Mouse (Mus musculus) neural tube, embryonic 11.5 days (tissue): ENCODE measurements around the gene Hlf. TPM values are rescaled to one million over a fixed set of nuclear protein-coding genes. Genes with fewer than 3 reads are reported as not detected.

Experiments used
- ATAC-seq: fragments of 200-750 bp; cut with Nextera tagmentation; 2 replicates; pipeline ENCODE4 v1.8.0; 2017; ENCODE audit warnings: moderate number of reproducible peaks, mild to moderate bottlenecking, moderate TSS enrichment, moderate library complexity; ENCODE audit not compliant: insufficient read depth, low FRiP score, low TSS enrichment
- DNase-seq: peaks from one replicate; pipeline ENCODE4 v3.0.0-alpha.2; 2015; ENCODE audit warnings: low spot score
- H3K27ac ChIP-seq: fragments of 300-500 bp; sonication (generic); 2 replicates; pipeline ENCODE4 v1.5.1; 2014; ENCODE audit warnings: low read depth, mild to moderate bottlenecking, low read length
- H3K27me3 ChIP-seq: fragments of 300-500 bp; sonication (generic); 2 replicates; pipeline ENCODE4 v1.6.1; 2014; ENCODE audit warnings: mild to moderate bottlenecking, low read length, mixed read lengths; ENCODE audit not compliant: control insufficient read depth, insufficient read depth
- H3K36me3 ChIP-seq: fragments of 300-500 bp; sonication (generic); 2 replicates; pipeline ENCODE4 v1.6.1; 2014; ENCODE audit warnings: mild to moderate bottlenecking, low read length, moderate library complexity, mixed read lengths; ENCODE audit not compliant: control insufficient read depth, insufficient read depth
- H3K4me1 ChIP-seq: fragments of 300-500 bp; sonication (generic); 2 replicates; pipeline ENCODE4 v1.6.1; 2014; ENCODE audit warnings: low read length, mixed read lengths; ENCODE audit not compliant: control insufficient read depth, insufficient read depth
- H3K4me2 ChIP-seq: fragments of 300-500 bp; sonication (generic); 2 replicates; pipeline ENCODE4 v1.6.1; 2014; ENCODE audit warnings: low read depth, mild to moderate bottlenecking, moderate library complexity
- H3K4me3 ChIP-seq: fragments of 300-500 bp; sonication (generic); 2 replicates; pipeline ENCODE4 v1.5.1; 2014; ENCODE audit warnings: low read depth, low read length
- H3K9ac ChIP-seq: fragments of 300-500 bp; sonication (generic); 2 replicates; pipeline ENCODE4 v1.6.1; 2014; ENCODE audit warnings: mild to moderate bottlenecking, low read length
- H3K9me3 ChIP-seq: fragments of 300-500 bp; sonication (generic); 2 replicates; pipeline ENCODE4 v1.6.1; 2016; ENCODE audit warnings: low read length; ENCODE audit not compliant: control insufficient read depth
- WGBS: fragments of 180-500 bp; shearing (Covaris S2); extraction: QIAGEN DNeasy Blood & Tissue Kit; methylation state at CpG from one replicate; pipeline ENCODE4 v1.1.7; 2014; 5-methylcytosine and 5-hydroxymethylcytosine counted together
- polyA plus RNA-seq: library from polyadenylated mRNA; unstranded; fragments of >200 nt; fragmentation: Nextera tagmentation; extraction: Ambion mirVana; gene quantifications from 2 replicates; pipeline ENCODE4 v1.2.1, GENCODE M21; 2014

Hlf gene
- polyA plus RNA-seq, 1 experiment from 2014 or later, result 0.98 TPM

DNA sequence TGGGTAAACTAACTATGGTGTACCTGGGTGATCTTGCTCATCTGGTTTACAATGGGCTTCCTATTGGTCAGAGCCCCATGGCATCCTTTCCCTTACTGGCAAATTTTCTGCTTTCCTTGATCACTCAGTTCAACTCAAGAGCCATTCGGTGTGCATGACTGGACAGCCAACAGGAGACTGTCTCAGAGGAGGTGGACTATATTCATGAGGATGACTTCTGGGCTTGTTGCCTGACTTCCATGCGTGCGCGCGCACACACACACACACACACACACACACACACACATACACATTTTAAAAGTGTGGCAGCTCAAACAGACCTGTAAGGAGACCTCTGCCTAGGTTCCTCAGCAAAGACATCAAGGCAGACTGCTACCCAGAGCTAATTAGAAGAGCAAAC lies 12.7 kb downstream of the Hlf start:
- Histone ChIP-seq H3K4me3 (no peak overlapping the region), H3K4me1 (peaks cover 3% of the 10 kb centered on the region; the same call in 1 of the 2 replicates), H3K9ac (no peak overlapping the region), H3K4me2 (no peak overlapping the region), H3K27ac (no peak overlapping the region), H3K36me3 (no peaks in the 10 kb centered on the region), H3K27me3 (no peaks in the 10 kb centered on the region), H3K9me3 (no peaks in the 10 kb centered on the region)
- 94% methylated on average over 5 of the region's 5 CpGs for WGBS
- ATAC-seq (no peak), DNase-seq (no peak)

DNA sequence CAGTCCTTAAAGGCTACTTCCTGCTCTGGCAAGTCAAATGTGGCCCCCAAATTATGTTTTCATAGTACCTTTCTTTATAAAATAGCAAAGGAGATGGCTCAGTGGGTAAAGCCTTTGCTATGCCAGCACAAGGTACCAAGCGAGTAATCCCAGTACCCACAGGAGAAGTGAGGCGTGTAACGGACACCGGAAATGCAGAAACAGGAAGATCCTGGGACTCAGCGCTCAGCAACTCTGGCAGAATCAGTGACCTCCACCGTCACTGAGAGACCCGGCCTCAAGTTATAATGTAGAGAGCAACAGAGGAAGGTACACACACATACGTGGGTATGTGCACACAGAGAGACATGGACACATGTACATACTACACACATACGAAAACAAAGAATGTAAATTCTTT lies 14.3 kb downstream of the Hlf start:
- DNase-seq (no peak), ATAC-seq (no peak)
- Histone ChIP-seq H3K4me1 (no peaks in the 10 kb centered on the region), H3K9ac (no peak overlapping the region), H3K27me3 (no peaks in the 10 kb centered on the region), H3K9me3 (no peaks in the 10 kb centered on the region), H3K4me2 (no peak overlapping the region), H3K27ac (no peak overlapping the region), H3K4me3 (no peak overlapping the region), H3K36me3 (no peaks in the 10 kb centered on the region)
- WGBS, result 93% methylated on average over 9 of the region's 9 CpGs

DNA sequence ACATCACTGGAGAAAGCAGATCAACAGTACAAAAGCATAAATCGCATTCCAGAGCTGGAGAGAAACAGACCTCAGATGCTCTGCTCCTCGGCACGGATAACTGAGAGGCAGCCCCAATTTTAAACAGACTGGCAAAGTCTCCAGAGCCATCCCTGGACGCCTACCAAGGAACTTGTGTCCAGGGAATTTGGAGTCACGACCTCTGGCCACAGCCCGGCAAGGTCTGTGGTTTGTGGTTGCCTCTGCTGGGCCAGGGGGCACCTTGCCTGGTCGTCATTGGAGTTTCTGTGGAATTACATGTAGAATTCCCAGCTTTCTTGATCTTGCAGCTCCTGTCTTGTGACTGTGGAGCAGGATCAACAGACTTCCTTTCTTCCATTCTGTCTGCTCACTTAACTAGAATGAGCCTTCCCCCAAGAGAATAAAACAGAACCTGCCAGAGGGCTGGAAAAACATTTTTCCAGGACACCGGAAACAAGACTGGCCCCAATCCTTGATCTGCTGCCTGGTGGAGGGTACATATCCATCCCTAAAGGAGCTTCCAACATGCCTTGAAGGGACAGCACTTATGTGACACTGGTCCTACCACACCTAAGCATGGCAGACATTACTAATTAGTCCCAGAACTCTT lies 19.1 kb downstream of the Hlf start:
- peaks cover 6% of the 10 kb centered on the region; the same call in 1 of the 2 replicates for H3K4me1 ChIP-seq
- H3K4me3 ChIP-seq, result no peak overlapping the region
- no peak for ATAC-seq
- H3K4me2 ChIP-seq, result no peak overlapping the region
- no peak overlapping the region for H3K27ac ChIP-seq
- no peak overlapping the region for H3K9ac ChIP-seq
- no peaks in the 10 kb centered on the region for H3K9me3 ChIP-seq
- H3K27me3 ChIP-seq, result no peaks in the 10 kb centered on the region
- H3K36me3 ChIP-seq, result no peaks in the 10 kb centered on the region
- WGBS, result 61% methylated on average over 8 of the region's 8 CpGs
- no peak for DNase-seq

DNA sequence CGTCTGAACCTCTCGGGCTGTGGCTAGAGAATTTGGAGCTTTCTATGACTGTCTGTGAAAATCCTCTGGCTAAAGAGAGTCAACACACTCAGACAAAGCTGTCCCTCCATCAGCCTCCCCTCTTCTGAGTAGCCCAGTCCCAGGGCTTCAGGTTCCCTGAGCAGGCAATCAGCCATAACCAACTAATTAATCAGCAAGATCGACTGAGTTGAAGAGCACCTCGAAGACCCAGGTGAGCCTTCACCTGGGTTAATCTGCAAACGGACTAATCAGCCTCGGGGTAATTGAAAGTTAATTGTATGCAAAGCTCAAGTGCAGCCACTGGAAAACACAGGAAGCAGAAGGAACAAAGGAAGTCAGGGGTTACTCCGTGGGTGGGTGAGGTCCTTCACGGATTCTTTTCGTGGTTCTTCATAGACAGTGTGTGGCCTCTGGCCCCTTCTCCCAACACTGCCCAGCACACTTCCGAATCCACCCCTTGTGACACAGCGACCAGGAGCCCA lies 19.9 kb downstream of the Hlf start:
- no peak for DNase-seq
- Histone ChIP-seq H3K4me3 (no peak overlapping the region), H3K27ac (no peak overlapping the region)

DNA sequence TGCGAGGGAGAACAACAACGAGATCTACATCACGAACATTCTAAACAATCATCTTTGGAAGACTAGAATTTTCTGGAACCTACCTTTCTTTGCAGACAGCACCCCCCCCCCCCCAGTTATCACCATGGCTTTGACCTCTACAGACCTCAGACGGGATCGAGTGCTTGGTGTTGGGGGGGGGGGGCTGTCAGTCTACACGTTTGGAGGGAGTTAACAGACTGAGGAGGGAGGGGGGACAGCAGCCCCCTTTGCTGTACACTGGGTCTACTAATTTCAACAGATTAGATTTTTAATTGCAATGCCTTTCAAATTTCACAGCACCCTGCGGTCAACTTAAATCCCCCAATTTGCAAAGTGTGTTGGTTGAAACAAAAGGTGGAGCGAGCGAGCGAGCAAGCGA lies 20.3 kb downstream of the Hlf start:
- WGBS, result 36% methylated on average over 11 of the region's 11 CpGs
- Histone ChIP-seq H3K9me3 (no peaks in the 10 kb centered on the region), H3K36me3 (no peaks in the 10 kb centered on the region), H3K4me1 (peaks cover 6% of the 10 kb centered on the region; the same call in 1 of the 2 replicates), H3K27me3 (no peaks in the 10 kb centered on the region), H3K4me2 (peak overlapping the region; percentile 20; the same call in 1 of the 2 replicates), H3K9ac (no peak overlapping the region), H3K27ac (no peak overlapping the region), H3K4me3 (no peak overlapping the region)
- DNase-seq (no peak), ATAC-seq (no peak)

More for the DNA sequence above, 19.9 kb downstream of the Hlf start:
- Histone ChIP-seq H3K27me3 (no peaks in the 10 kb centered on the region), H3K9ac (no peak overlapping the region; the same call in 1 of the 2 replicates), H3K9me3 (no peaks in the 10 kb centered on the region), H3K36me3 (no peaks in the 10 kb centered on the region), H3K4me2 (peak overlapping the region; percentile 20; the same call in 1 of the 2 replicates), H3K4me1 (peaks cover 6% of the 10 kb centered on the region; the same call in 1 of the 2 replicates)
- WGBS, result 13% methylated on average over 11 of the region's 11 CpGs
- no peak for ATAC-seq

DNA sequence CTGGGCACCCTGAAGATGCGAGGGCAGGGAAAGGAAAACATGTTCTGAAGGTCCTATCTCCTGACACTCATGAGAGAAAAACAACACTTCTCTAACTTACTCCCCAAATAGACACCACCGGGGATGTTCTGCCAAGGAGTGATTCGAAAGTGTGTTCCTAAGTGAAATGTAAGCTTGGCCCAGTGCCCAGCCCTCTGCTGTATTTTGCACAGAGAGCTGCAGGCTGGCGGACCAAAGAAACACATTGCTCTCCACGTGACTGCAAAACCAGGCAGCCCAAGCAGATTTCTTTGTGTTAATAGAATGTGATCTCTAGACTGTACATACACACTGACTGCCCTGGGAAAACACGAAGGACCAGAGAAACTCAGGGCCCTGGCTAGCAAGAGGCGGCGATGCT lies 21.1 kb downstream of the Hlf start:
- Histone ChIP-seq H3K27me3 (no peaks in the 10 kb centered on the region), H3K4me1 (peaks cover 6% of the 10 kb centered on the region; the same call in 1 of the 2 replicates), H3K36me3 (no peaks in the 10 kb centered on the region), H3K9me3 (no peaks in the 10 kb centered on the region), H3K27ac (peak overlapping the region; percentile 42; the same call in 1 of the 2 replicates), H3K9ac (no peak overlapping the region), H3K4me2 (no peak overlapping the region), H3K4me3 (no peak overlapping the region)
- DNase-seq, result peak; percentile 65
- 36% methylated on average over 8 of the region's 8 CpGs for WGBS
- no peak for ATAC-seq

DNA sequence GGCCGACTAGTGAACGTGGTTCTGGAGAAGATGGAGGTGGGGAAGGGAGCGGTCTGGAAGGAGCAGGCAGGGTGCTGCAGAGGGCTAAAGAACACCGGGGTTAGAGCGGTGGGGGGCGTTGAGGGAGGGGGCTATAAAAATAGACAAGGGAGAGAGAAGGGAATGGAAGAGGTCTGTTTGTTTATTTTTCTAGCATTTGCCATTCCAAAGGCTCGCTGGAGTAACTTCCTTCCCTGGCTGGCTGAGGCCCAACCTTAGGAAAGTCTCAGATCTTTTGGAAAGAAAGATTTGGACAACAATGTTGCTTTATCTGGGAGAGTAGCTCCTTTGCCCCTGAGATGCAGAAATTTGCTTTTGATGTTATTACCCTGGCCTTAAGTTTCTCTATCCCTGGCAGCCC lies 21.6 kb downstream of the Hlf start:
- no peaks in the 10 kb centered on the region for H3K27me3 ChIP-seq
- H3K4me3 ChIP-seq, result no peak overlapping the region
- no peak overlapping the region for H3K4me2 ChIP-seq
- peaks cover 6% of the 10 kb centered on the region; the same call in 1 of the 2 replicates for H3K4me1 ChIP-seq
- H3K36me3 ChIP-seq, result no peaks in the 10 kb centered on the region
- H3K27ac ChIP-seq, result no peak overlapping the region
- no peaks in the 10 kb centered on the region for H3K9me3 ChIP-seq
- WGBS, result 37% methylated on average over 7 of the region's 7 CpGs
- ATAC-seq, result no peak
- peak; percentile 25 for DNase-seq
- no peak overlapping the region for H3K9ac ChIP-seq

DNA sequence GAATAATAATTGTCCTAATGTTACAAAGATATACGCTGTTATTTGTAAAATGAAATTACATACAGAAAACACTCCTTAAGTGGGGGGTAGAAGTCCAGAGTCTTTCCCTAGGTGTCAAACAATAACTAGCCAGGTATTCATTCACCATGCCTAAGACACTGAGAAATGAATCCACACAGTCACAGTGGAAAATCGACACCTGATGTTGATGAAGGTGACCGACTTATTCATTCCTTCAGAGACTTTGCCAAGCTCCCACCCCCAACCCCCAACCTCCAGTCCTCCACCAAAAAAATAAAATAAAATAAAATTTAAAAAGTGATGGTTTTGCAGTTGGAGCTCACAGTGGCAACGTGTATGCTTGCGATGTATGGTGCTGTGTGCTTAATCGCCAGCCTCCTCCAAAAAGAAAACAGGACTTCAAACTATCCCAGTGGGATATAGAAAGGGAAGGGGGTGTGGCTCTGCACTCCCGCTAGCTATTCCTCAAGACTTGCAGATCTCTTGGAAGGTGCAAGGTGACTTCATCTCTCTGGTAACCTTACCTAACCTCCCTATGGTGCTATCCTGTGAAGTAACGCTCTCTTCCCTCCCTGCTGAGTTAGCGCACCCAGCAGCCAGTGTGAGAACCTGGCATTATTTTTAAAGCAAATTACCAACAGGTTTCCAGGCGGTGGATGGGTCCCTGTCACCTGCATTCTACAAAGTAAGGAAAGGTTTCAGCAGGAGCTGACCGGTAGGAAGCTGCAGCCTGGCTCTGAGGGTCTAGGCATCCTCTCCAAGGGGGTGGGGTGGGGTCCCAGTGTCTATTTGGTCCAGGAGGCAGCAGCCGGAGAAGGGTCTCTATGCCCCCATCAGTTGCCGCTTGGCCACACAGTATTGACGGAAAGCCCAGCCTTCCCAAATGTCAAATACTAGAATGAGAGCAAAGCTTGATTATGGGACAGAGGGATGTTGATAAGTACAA lies 22.5 kb downstream of the Hlf start:
- no peaks in the 10 kb centered on the region for H3K36me3 ChIP-seq
- H3K4me1 ChIP-seq, result peaks cover 6% of the 10 kb centered on the region; the same call in 1 of the 2 replicates
- 67% methylated on average over 14 of the region's 14 CpGs for WGBS
- no peak overlapping the region for H3K9ac ChIP-seq
- no peak overlapping the region for H3K4me2 ChIP-seq
- ATAC-seq, result no peak
- no peak overlapping the region for H3K4me3 ChIP-seq
- no peaks in the 10 kb centered on the region for H3K9me3 ChIP-seq
- no peak for DNase-seq
- H3K27ac ChIP-seq, result no peak overlapping the region
- no peaks in the 10 kb centered on the region for H3K27me3 ChIP-seq
